Mouse (Mus musculus): ENCODE measurements around the gene Nkg7.

Nkg7 gene

GRCm38 (mm10) chr7:43447801-43448200, 10.9 kb downstream of the Nkg7 start:
- DNase-seq (ENCODE audit: low spot score in 2 of 2), result no peak

GRCm38 (mm10) chr7:43448246-43448645, 11.4 kb downstream of the Nkg7 start:
- no peak for DNase-seq (ENCODE audit: low spot score in 2 of 2)

GRCm38 (mm10) chr7:43449811-43450210, 12.9 kb downstream of the Nkg7 start:
- no peak for DNase-seq (ENCODE audit: low spot score in 2 of 2)

GRCm38 (mm10) chr7:43451726-43452125, 14.9 kb downstream of the Nkg7 start:
- DNase-seq (ENCODE audit: low spot score in 2 of 2), result no peak

DNA sequence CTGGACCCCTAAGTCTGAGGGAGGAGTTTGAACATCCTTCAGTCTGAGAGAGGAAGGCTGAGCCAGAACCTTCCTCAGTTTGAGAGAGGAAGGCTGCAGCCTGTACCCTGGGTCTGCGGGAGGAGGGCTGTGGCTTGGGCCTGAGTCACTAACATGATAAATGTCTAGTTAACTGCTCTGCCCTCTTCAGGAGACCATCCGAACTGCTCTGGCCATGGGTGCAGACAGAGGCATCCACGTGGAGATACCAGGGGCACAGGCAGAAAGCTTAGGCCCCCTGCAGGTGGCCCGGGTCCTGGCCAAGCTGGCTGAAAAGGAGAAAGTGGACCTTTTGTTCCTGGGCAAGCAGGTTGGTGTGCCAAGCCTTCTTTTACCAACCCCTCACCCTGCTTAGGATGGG, 15.7 kb downstream of the Nkg7 start:
- peak; percentile 76 for DNase-seq (ENCODE audit: low spot score in 2 of 2)

DNA sequence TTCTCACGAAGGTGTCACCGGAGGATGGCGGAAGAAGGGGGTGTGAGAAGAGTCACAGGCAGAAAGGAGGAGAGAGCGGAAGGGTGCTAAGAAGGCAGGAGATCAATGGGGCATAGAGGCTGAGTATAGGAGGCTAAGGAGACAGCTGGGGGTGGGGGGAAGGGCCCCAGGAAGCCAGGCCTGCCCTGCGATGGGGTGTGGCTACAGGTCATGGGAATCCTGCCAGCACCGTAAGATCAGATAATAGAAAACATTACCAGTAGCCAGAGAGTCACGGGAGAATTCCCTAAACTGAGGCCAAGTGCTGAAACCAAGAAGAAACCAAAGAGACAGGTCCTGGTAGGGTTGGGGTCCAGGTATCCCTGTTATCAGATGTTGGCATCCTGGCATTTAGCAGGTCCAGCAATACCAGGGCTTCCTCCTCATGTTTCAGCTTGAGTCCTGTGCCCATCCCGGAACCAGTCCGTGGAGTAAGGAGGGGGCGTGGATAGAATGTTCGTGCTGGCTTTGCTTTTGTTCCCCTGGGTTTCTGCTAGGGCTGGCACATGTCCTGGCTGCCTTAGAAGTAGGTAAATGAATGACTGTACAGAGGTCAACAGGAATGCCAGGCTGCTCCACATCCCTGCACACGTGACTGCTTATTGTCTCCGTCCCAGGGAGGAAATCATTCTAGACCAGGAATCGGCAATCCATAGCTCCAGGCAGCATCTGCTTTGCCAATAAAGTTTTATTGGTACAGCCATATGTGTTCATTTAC, 16.9 kb downstream of the Nkg7 start:
- no peak for DNase-seq (ENCODE audit: low spot score in 2 of 2)

DNA sequence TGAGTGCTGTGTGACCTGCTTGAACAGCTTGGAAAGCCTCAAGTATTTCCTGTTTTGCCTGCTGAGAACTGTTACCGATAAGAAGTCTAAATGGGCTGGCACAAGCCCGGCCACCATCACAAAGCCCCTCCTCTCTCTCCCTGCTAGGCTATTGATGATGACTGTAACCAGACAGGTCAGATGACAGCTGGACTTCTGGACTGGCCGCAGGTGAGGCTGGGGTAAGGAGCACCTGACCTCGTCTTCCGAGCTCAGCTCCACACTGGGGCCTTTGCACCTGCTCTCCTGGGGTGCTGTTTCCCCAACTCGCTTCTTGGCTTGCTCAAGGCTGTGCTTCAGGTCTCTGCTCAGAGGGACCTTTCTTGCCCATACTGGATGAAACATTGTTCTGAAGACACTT, 17.5 kb downstream of the Nkg7 start:
- no peak for DNase-seq (ENCODE audit: low spot score in 2 of 2)

DNA sequence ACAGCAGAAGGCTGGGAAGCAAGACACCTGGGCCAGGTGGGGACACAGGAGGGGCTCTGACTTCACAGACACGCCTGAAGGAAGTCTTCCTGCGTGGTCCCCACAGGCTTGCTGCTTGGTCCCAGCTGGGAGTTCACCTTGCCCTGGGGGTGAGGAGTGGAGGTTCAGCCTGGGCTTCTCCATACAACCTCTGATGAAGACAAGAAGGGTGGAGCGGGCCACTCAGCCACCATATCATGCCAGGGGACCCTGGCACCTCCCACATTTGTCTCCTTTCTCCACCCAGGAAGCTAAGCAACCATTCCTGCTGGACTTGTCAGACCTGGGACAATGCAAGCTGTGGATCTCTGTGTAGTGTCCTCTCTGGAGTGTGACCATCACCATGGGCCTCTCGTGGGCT, 26.0 kb downstream of the Nkg7 start, which contains the start of gene Vsig10l:
TSS of gene Vsig10l (plus strand) at position 301 of the 400 bp plus-strand sequence.
- no peak for DNase-seq (ENCODE audit: low spot score in 2 of 2)

- DNase-seq (ENCODE audit: low spot score in 2 of 2), result no peak
These were observed 27.1 kb downstream of the Nkg7 start for GRCm38 (mm10) chr7:43463976-43464375.

GRCm38 (mm10) chr7:43464864-43465343, 28.0 kb downstream of the Nkg7 start:
- peak; percentile 54 to 72 for DNase-seq (ENCODE audit: low spot score in 2 of 2)

GRCm38 (mm10) chr7:43465344-43466098, 28.6 kb downstream of the Nkg7 start:
- DNase-seq (ENCODE audit: low spot score in 2 of 2), result peak; percentile 96 to 98

DNA sequence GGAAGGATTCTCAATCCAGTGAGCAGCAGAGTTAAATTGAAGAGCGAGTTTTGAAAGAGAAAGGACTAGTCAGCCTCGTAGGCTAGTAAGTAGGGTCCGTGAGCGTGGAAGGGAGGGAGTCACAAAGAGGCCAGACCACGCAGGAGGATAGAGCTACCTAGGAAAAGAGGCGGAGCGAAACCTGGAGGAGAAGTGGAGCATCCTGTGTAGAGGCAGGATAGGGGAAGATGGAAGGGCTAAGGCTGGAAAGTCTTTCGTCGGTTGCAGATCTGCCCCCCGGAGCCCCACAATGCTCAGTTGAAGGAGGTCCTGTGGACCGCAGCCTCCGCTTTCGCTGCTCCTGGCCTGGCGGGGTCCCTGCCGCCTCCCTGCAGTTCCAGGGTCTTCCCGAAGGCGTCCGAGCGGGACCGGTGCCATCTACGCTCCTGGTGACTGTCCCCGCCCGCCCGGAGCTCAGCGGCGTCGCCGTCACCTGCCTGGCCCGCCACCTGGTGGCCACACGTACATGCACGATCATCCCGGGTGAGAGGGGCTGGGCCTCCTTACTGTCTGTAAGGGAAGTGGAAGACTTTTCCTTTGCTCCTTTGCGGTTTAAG, 29.3 kb downstream of the Nkg7 start:
- DNase-seq (ENCODE audit: low spot score in 2 of 2), result peak; percentile 79 to 83

GRCm38 (mm10) chr7:43470373-43470772, 33.5 kb downstream of the Nkg7 start:
- DNase-seq (ENCODE audit: low spot score in 2 of 2), result peak; percentile 20 to 51

DNA sequence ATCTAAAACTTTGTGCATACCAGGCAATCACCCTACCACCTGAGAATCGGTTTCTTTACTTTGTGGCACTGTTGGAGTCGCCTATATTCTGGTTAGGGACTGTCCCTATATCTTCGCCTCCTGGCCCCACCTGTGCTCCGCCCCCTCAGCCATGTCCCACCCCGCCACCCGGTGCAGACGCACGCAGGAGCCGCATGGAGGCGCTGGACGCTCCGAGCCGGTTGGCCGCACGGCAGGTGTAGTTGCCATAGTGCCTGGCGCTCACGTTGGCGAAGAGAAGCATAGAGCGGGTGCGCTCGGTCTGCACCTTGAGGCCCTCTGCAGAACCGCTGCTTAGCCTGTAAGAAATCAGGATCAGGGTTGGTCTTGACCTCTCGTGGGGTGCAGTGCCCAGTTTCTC, 38.8 kb downstream of the Nkg7 start:
- peak; percentile 47 to 62 for DNase-seq (ENCODE audit: low spot score in 2 of 2)

GRCm38 (mm10) chr7:43476376-43476775, 39.5 kb downstream of the Nkg7 start:
- no peak for DNase-seq (ENCODE audit: low spot score in 2 of 2)

- DNase-seq (ENCODE audit: low spot score in 2 of 2), result no peak
These were observed 44.3 kb downstream of the Nkg7 start for GRCm38 (mm10) chr7:43481191-43481590.

DNA sequence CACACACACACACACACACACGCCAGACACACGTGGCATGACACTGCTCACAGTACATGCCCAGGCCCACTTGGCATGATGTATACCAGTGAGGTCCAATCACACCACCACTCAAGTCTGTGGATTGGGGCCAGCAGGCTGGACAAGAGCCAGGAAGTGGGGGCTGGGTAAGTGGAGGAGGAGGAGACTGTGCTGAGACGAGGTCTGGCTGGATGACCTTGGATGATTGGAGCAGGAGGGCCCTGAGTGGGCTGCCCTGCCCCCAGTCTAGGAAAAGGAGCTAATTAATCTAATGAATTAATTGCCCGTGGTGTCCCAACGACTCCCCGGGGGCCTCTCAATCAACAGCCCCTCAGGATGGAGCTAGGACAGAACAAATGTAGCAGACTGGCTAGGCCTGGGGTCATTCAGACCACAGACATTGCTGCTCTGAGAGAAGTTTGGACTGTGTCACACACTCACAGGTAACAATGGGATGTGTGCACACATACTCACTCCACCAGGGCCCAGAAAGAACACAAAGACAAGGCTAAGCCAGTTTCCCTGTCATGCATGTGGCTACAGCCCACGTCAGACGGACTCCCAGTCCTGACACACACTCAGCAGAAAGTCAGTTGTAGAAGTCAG, 45.3 kb downstream of the Nkg7 start:
- DNase-seq (ENCODE audit: low spot score in 2 of 2), result no peak

- DNase-seq (ENCODE audit: low spot score in 2 of 2), result no peak
These were observed 46.4 kb downstream of the Nkg7 start for GRCm38 (mm10) chr7:43483236-43483635.

Data from natural killer cell, adult 2 months (primary cell).